Mouse (Mus musculus) MEL (cell line): ENCODE results near the gene Hdac11. TPM values are rescaled to one million over a fixed set of nuclear protein-coding genes. Genes with fewer than 3 reads are reported as not detected.

Experiments used
- DNase-seq: peaks from one replicate; pipeline ENCODE4 v3.0.0; 2011; ENCODE audit warnings: low read depth, low spot score
- H3K27ac ChIP-seq: 2 replicates; pipeline ENCODE4 v1.5.1; 2012; ENCODE audit warnings: low read depth, mild to moderate bottlenecking, control low read depth, low read length, moderate library complexity; ENCODE audit not compliant: control insufficient read depth
- H3K27me3 ChIP-seq, 2 experiments: fragments of 150-350 bp in 1 of 2; sonication (generic) in 1 of 2; 2 replicates each; pipeline ENCODE4 v1.6.1; 2012; ENCODE audit warnings: low read length in 2 of 2, mild to moderate bottlenecking in 2 of 2, improper control_type of control experiment in 1 of 2, moderate library complexity in 1 of 2; ENCODE audit not compliant: insufficient read depth in 2 of 2, control insufficient read depth in 1 of 2
- H3K36me3 ChIP-seq, 2 experiments: 2 replicates each; pipeline ENCODE4 v1.6.1; 2012 to 2014; ENCODE audit warnings: low read length in 2 of 2, improper control_type of control experiment in 1 of 2, inconsistent platforms in 1 of 2, mild to moderate bottlenecking in 1 of 2; ENCODE audit not compliant: insufficient read depth in 2 of 2, control insufficient read depth in 1 of 2
- H3K4me1 ChIP-seq, 2 experiments: fragments of 150-350 bp in 1 of 2; sonication (generic) in 1 of 2; 2 replicates each; pipeline ENCODE4 v1.6.1; 2012; ENCODE audit warnings: low read length in 2 of 2, improper control_type of control experiment in 1 of 2, mild to moderate bottlenecking in 1 of 2; ENCODE audit not compliant: insufficient read depth in 2 of 2, control insufficient read depth in 1 of 2
- H3K4me3 ChIP-seq, 2 experiments: fragments of 150-350 bp in 1 of 2; sonication (generic) in 1 of 2; 2 replicates each; pipeline ENCODE4 v1.5.1; 2012; ENCODE audit warnings: low read depth in 2 of 2, low read length in 2 of 2, mild to moderate bottlenecking in 2 of 2, moderate library complexity in 2 of 2, control low read depth in 1 of 2, improper control_type of control experiment in 1 of 2; ENCODE audit not compliant: control insufficient read depth in 1 of 2, insufficient read depth in 1 of 2
- H3K79me2 ChIP-seq: 2 replicates; pipeline ENCODE4 v1.6.1; 2012; ENCODE audit warnings: mild to moderate bottlenecking, low read length, moderate library complexity; ENCODE audit not compliant: control insufficient read depth, poor library complexity, insufficient read depth
- H3K9ac ChIP-seq: 2 replicates; pipeline ENCODE4 v1.6.1; 2012; ENCODE audit warnings: low read depth, mild to moderate bottlenecking, control low read depth, low read length, moderate library complexity; ENCODE audit not compliant: control insufficient read depth, poor library complexity, severe bottlenecking
- H3K9me3 ChIP-seq: fragments of 150-350 bp; sonication (generic); replicated peaks from 2 replicates; pipeline ENCODE4 v1.6.1; 2012; ENCODE audit warnings: mild to moderate bottlenecking, low read length, improper control_type of control experiment, moderate library complexity; ENCODE audit not compliant: insufficient read depth
- CHD2 ChIP-seq: IDR thresholded peaks from 2 replicates; pipeline ENCODE4 v1.6.1; 2011; ENCODE audit warnings: low read length, improper control_type of control experiment
- E2F4 ChIP-seq: IDR thresholded peaks from 2 replicates; pipeline ENCODE4 v1.6.1; 2011; ENCODE audit warnings: low read depth, low read length, improper control_type of control experiment, borderline replicate concordance
- ELF1 ChIP-seq: IDR thresholded peaks from 2 replicates; pipeline ENCODE4 v1.6.1; 2014; ENCODE audit warnings: low read depth, mild to moderate bottlenecking, inconsistent platforms, low read length, improper control_type of control experiment, moderate library complexity
- EP300 ChIP-seq, 2 experiments: IDR thresholded peaks; 2 replicates each; pipeline ENCODE4 v1.6.1; 2011; ENCODE audit warnings: improper control_type of control experiment in 2 of 2, low read length in 2 of 2, low read depth in 1 of 2, mild to moderate bottlenecking in 1 of 2
- ETS1 ChIP-seq: IDR thresholded peaks from 2 replicates; pipeline ENCODE4 v1.6.1; 2012; ENCODE audit warnings: low read depth, mild to moderate bottlenecking, inconsistent platforms, low read length, improper control_type of control experiment, moderate library complexity
- GABPA ChIP-seq: IDR thresholded peaks from 2 replicates; pipeline ENCODE4 v1.6.1; 2012; ENCODE audit warnings: low read depth, mild to moderate bottlenecking, inconsistent platforms, low read length, improper control_type of control experiment, moderate library complexity
- JUND ChIP-seq: IDR thresholded peaks from 2 replicates; pipeline ENCODE4 v1.6.1; 2011; ENCODE audit warnings: low read depth, mild to moderate bottlenecking, improper control_type of control experiment, low read length
- MXI1 ChIP-seq: IDR thresholded peaks from 2 replicates; pipeline ENCODE4 v1.6.1; 2011; ENCODE audit warnings: mild to moderate bottlenecking, low read depth, low read length, improper control_type of control experiment
- MYC ChIP-seq: IDR thresholded peaks from 2 replicates; pipeline ENCODE4 v1.6.1; 2011; ENCODE audit warnings: low read depth, mild to moderate bottlenecking, low read length, improper control_type of control experiment, moderate library complexity
- NELFE ChIP-seq: IDR thresholded peaks from 2 replicates; pipeline ENCODE4 v1.6.1; 2011; ENCODE audit warnings: low read depth, low read length, improper control_type of control experiment
- NRF1 ChIP-seq: IDR thresholded peaks from 2 replicates; pipeline ENCODE4 v1.6.1; 2014; ENCODE audit warnings: low read depth, mild to moderate bottlenecking, inconsistent platforms, low read length, improper control_type of control experiment, moderate library complexity; ENCODE audit not compliant: poor library complexity, insufficient read depth, severe bottlenecking
- POLR2A ChIP-seq, 2 experiments: IDR thresholded peaks; 2 replicates each; pipeline ENCODE4 v1.6.1; 2011 to 2012; ENCODE audit warnings: low read length in 2 of 2, mild to moderate bottlenecking in 2 of 2, control low read depth in 1 of 2, improper control_type of control experiment in 1 of 2, low read depth in 1 of 2, moderate library complexity in 1 of 2; ENCODE audit not compliant: control insufficient read depth in 1 of 2, insufficient read depth in 1 of 2, poor library complexity in 1 of 2
- RAD21 ChIP-seq: IDR thresholded peaks from 2 replicates; pipeline ENCODE4 v1.6.1; 2011; ENCODE audit warnings: mild to moderate bottlenecking, low read depth, low read length, improper control_type of control experiment
- RCOR1 ChIP-seq: IDR thresholded peaks from 2 replicates; pipeline ENCODE4 v1.6.1; 2012; ENCODE audit warnings: low read depth, mild to moderate bottlenecking, inconsistent platforms, low read length, improper control_type of control experiment
- SIN3A ChIP-seq: IDR thresholded peaks from 2 replicates; pipeline ENCODE4 v1.6.1; 2012; ENCODE audit warnings: low read length, improper control_type of control experiment, inconsistent platforms
- TBP ChIP-seq: IDR thresholded peaks from 2 replicates; pipeline ENCODE4 v1.8.0; 2011; ENCODE audit warnings: low read depth, low read length, improper control_type of control experiment
- TCF12 ChIP-seq: IDR thresholded peaks from 2 replicates; pipeline ENCODE4 v1.6.1; 2014; ENCODE audit warnings: low read depth, mild to moderate bottlenecking, inconsistent platforms, low read length, improper control_type of control experiment, moderate library complexity
- UBTF ChIP-seq: IDR thresholded peaks from 2 replicates; pipeline ENCODE4 v1.6.1; 2012; ENCODE audit warnings: low read depth, mild to moderate bottlenecking, inconsistent platforms, low read length, improper control_type of control experiment, moderate library complexity, borderline replicate concordance; ENCODE audit not compliant: insufficient read depth
- ZC3H11A ChIP-seq: IDR thresholded peaks from 2 replicates; pipeline ENCODE4 v1.6.1; 2012; ENCODE audit warnings: low read depth, mild to moderate bottlenecking, inconsistent platforms, low read length, improper control_type of control experiment
- ZKSCAN1 ChIP-seq: IDR thresholded peaks from 2 replicates; pipeline ENCODE4 v1.6.1; 2012; ENCODE audit warnings: low read depth, mild to moderate bottlenecking, inconsistent platforms, low read length, improper control_type of control experiment, moderate library complexity
- ZMIZ1 ChIP-seq: IDR thresholded peaks from 2 replicates; pipeline ENCODE4 v1.6.1; 2012; ENCODE audit warnings: low read depth, mild to moderate bottlenecking, inconsistent platforms, low read length, improper control_type of control experiment, moderate library complexity
- polyA plus RNA-seq, 2 experiments: library from polyadenylated mRNA; stranded (reverse) in 1 of 2; unstranded in 1 of 2; fragments of >175 nt in 1 of 2; fragments of >200 nt in 1 of 2; gene quantifications; 2 replicates each; pipeline versions ENCODE4 v1.2.1 to v1.2.4; 2012; ENCODE audit warnings: low replicate concordance in 2 of 2, low read depth in 1 of 2; ENCODE audit not compliant: insufficient read length in 2 of 2, insufficient read depth in 1 of 2, missing spikeins in 1 of 2
- total RNA-seq: library from RNA; depleted of rRNA; stranded (reverse); fragments of 300-350 nt; gene quantifications from 2 replicates; pipeline ENCODE4 v1.2.3, GENCODE M21; 2012

Hdac11 gene
- total and polyA plus RNA-seq, 3 experiments: 3.3 to 6.0 TPM; not detected in 1

GRCm38 (mm10) chr6:91213287-91214218, 57.1 kb downstream of the Hdac11 start:
- H3K4me3 ChIP-seq: no peak overlapping the region
- H3K79me2 ChIP-seq: no peaks in the 10 kb centered on the region
- DNase-seq: no peak
- H3K9me3 ChIP-seq: no peaks in the 10 kb centered on the region
- peaks cover 0 to 11% of the 10 kb centered on the region in 2 experiments; a peak in 2 of 4 replicates for H3K4me1 ChIP-seq
- no peak overlapping the region for H3K9ac ChIP-seq
- H3K27ac ChIP-seq: no peak overlapping the region
- peaks cover 0 to 3% of the 10 kb centered on the region in 2 experiments; a peak in 1 of 4 replicates for H3K36me3 ChIP-seq
- TF ChIP-seq RAD21 (no peak), ZMIZ1 (no peak), TBP (no peak), ZKSCAN1 (no peak), ETS1 (no peak), POLR2A (IDR thresholded peaks at IDR 0.05; ENCODE audit: control insufficient read depth in 1 of 2, insufficient read depth in 1 of 2, low read depth in 1 of 2, low read length in 2 of 2, poor library complexity in 1 of 2) (no peak), CHD2 (no peak), MYC (no peak), UBTF (no peak), JUND (no peak)
- H3K27me3 ChIP-seq: peaks cover 0 to 6% of the 10 kb centered on the region in 2 experiments; a peak in 3 of 4 replicates

GRCm38 (mm10) chr6:91215454-91215853, 59.0 kb downstream of the Hdac11 start:
- no peak overlapping the region for H3K4me3 ChIP-seq
- no peak overlapping the region for H3K27ac ChIP-seq
- no peak for DNase-seq
- TF ChIP-seq NELFE: no peak
- no peak for TF ChIP-seq TCF12
- TF ChIP-seq GABPA: no peak
- TF ChIP-seq MXI1: no peak
- TF ChIP-seq ZC3H11A: no peak
- no peak for TF ChIP-seq ELF1
- no peak for TF ChIP-seq E2F4
- TF ChIP-seq RCOR1: no peak
- no peak for TF ChIP-seq SIN3A
- TF ChIP-seq EP300 (IDR thresholded peaks at IDR 0.05; ENCODE audit: low read depth in 1 of 2, low read length in 2 of 2): no peak
- TF ChIP-seq ZMIZ1: no peak
- TF ChIP-seq POLR2A (IDR thresholded peaks at IDR 0.05; ENCODE audit: control insufficient read depth in 1 of 2, insufficient read depth in 1 of 2, low read depth in 1 of 2, low read length in 2 of 2, poor library complexity in 1 of 2): no peak
- no peak for TF ChIP-seq NRF1
- H3K27me3 ChIP-seq: peaks cover 0 to 6% of the 10 kb centered on the region in 2 experiments; a peak in 3 of 4 replicates
- peaks cover 0 to 11% of the 10 kb centered on the region in 2 experiments; a peak in 2 of 4 replicates for H3K4me1 ChIP-seq
- H3K9me3 ChIP-seq: no peaks in the 10 kb centered on the region
- peaks cover 0 to 3% of the 10 kb centered on the region in 2 experiments; a peak in 1 of 4 replicates for H3K36me3 ChIP-seq
- H3K79me2 ChIP-seq: no peaks in the 10 kb centered on the region
- H3K9ac ChIP-seq: no peak overlapping the region
